Comparison of ENCODE assay signal across 8 mouse cellular contexts in the genomic region with DNA sequence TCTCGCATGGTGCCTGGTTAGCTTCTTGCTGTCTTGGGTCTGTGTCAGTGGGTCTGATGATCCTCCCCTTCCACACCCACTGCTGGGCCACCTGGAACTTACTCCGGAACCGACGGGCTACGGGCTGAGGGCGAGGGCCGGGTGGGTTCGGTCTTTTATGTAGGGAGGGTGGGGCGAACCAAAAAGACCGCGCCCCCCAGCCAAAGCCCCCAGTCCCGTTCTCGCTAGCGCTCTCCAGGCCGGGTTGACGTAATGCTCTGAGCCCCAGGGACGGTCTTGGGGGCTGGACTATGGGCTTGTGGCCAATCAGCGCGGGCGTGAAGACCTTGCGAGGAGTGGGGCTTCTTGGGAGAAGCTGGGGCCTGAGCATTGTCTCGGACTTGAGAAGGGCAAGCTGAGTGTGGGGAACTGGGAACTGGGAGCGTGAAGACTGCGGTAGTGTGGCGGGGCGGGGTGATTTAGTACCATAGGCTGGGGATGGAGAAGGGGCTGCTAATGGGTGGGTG. TPM values are rescaled to one million over a fixed set of nuclear protein-coding genes. Genes with fewer than 3 reads are reported as not detected.
DNase-seq lines count a peak whose midpoint lies in the region; ATAC-seq and TF ChIP-seq lines count a peak whose summit lies in the region.

A gene (minus strand): TSS at position 241 of the 506 bp plus-strand sequence.

- H3K79me2 ChIP-seq in CH12.LX (replicated peaks; ENCODE audit: control insufficient read depth, extremely low read depth, insufficient read depth, poor library complexity, severe bottlenecking): peaks cover 3% of the 10 kb centered on the region; the same call in 1 of the 2 replicates

- peak within 1 kb of the TSS; percentile 68 to 85 (median 83) for H3K4me3 ChIP-seq in CH12.LX (replicated peaks in 1 of 3; ENCODE audit: low read depth in 2 of 3, low read length in 2 of 3, poor library complexity in 1 of 3)
- H3K4me3 ChIP-seq in forebrain, embryonic 10.5 days: peak within 1 kb of the TSS; percentile 78
- H3K4me3 ChIP-seq in lung, embryonic 16.5 days (ENCODE audit: low read length): peak within 1 kb of the TSS; percentile 71

- intact Hi-C loops in heart, postnatal 25 days (cut with DNase I): loop anchor here (1.0 kb wide), 1 partner anchor 52 kb away; a partner anchor contains a TSS

- under 1% methylated on average over 26 of the region's 26 CpGs for WGBS in forebrain, embryonic 10.5 days
- WGBS in lung, embryonic 16.5 days: under 1% methylated on average over 26 of the region's 26 CpGs

- H3K9ac ChIP-seq in CH12.LX (ENCODE audit: insufficient read depth, low read depth): peak within 1 kb of the TSS; percentile 70
- H3K9ac ChIP-seq in lung, embryonic 16.5 days (ENCODE audit: low read length): peak within 1 kb of the TSS; percentile 71

- in situ Hi-C loops in CH12.LX (cut with MboI; ENCODE audit: low pct_ligation_motif_present, low pct_unique_long_range_greater_than_20kb, low sequenced_read_pairs): loop anchor here (5.0 kb wide), 1 partner anchor 78 kb away; no protein-coding TSS in a partner anchor

- peak; percentile 86 for DNase-seq in CH12.LX (ENCODE audit: extremely low read depth)
- DNase-seq in R1 (ENCODE audit: low read depth, low spot score): peak; percentile 99
- peak; percentile 94 for DNase-seq in forebrain, embryonic 10.5 days (ENCODE audit: extremely low spot score, low spot score)
- peak; percentile 29 for DNase-seq in heart, postnatal 25 days (ENCODE audit: low spot score)
- peak; percentile 86 for DNase-seq in layer of hippocampus, adult 9-11 months
- DNase-seq in retina, embryonic 14.5 days (ENCODE audit: low spot score): peak; percentile 96
- DNase-seq in urinary bladder, adult 18-20 months (ENCODE audit: low spot score in 2 of 2): no peak

- H3K9me3 ChIP-seq in CH12.LX (replicated peaks; ENCODE audit: low read length): no peaks in the 10 kb centered on the region
- no peaks in the 10 kb centered on the region for H3K9me3 ChIP-seq in forebrain, embryonic 10.5 days
- no peaks in the 10 kb centered on the region for H3K9me3 ChIP-seq in lung, embryonic 16.5 days (ENCODE audit: control insufficient read depth, low read length)

- no peak for TF ChIP-seq CTCF in CH12.LX (conservative IDR thresholded peaks at IDR 0.05 in 1 of 2, IDR thresholded peaks at IDR 0.05 in 1 of 2; ENCODE audit: low read depth in 2 of 2, low read length in 2 of 2)

- peaks cover 11 to 33% of the 10 kb centered on the region in 2 experiments for H3K4me1 ChIP-seq in CH12.LX (ENCODE audit: control insufficient read depth in 1 of 2, insufficient read depth in 2 of 2)
- peaks cover 87% of the 10 kb centered on the region for H3K4me1 ChIP-seq in forebrain, embryonic 10.5 days
- peaks cover 30% of the 10 kb centered on the region for H3K4me1 ChIP-seq in lung, embryonic 16.5 days (replicated peaks; ENCODE audit: control insufficient read depth, insufficient read depth, low read length)

- peak; percentile 94 for ATAC-seq in lung, embryonic 16.5 days (ENCODE audit: low read depth)

- H3K27ac ChIP-seq in CH12.LX (ENCODE audit: insufficient read depth, low read depth): peak within 1 kb of the TSS; percentile 38; the same call in 1 of the 2 replicates
- H3K27ac ChIP-seq in forebrain, embryonic 10.5 days: peak within 1 kb of the TSS; percentile 98
- H3K27ac ChIP-seq in lung, embryonic 16.5 days (ENCODE audit: low read length): peak within 1 kb of the TSS; percentile 49; the same call in 1 of the 2 replicates

- H3K36me3 ChIP-seq in CH12.LX (replicated peaks in 1 of 2; ENCODE audit: control insufficient read depth in 1 of 2, insufficient read depth in 1 of 2, low read length in 1 of 2): peaks cover 0 to 13% of the 10 kb centered on the region in 2 experiments
- peaks cover 35% of the 10 kb centered on the region for H3K36me3 ChIP-seq in forebrain, embryonic 10.5 days (replicated peaks)
- no peaks in the 10 kb centered on the region for H3K36me3 ChIP-seq in lung, embryonic 16.5 days (ENCODE audit: control insufficient read depth, insufficient read depth, low read length)

- TF ChIP-seq RAD21 in CH12.LX (IDR thresholded peaks at IDR 0.05; ENCODE audit: low read depth, low read length): no peak

- peak within 1 kb of the TSS; percentile 34 for H3K4me2 ChIP-seq in CH12.LX (ENCODE audit: insufficient read depth, low read depth, poor library complexity, severe bottlenecking)
- peak within 1 kb of the TSS; percentile 92 for H3K4me2 ChIP-seq in lung, embryonic 16.5 days (ENCODE audit: low read depth, low read length)

- dilution Hi-C loops in CH12.LX (cut with MboI; ENCODE audit: extremely low pct_ligation_motif_present, extremely low pct_unique_long_range_greater_than_20kb, low sequenced_read_pairs): no loop called here

- no peaks in the 10 kb centered on the region for H3K27me3 ChIP-seq in CH12.LX (replicated peaks)
- H3K27me3 ChIP-seq in forebrain, embryonic 10.5 days (ENCODE audit: poor library complexity, severe bottlenecking): no peaks in the 10 kb centered on the region; the same call in 1 of the 2 replicates
- H3K27me3 ChIP-seq in lung, embryonic 16.5 days (ENCODE audit: control insufficient read depth, insufficient read depth, low read depth, low read length): peaks cover 20% of the 10 kb centered on the region

- peak; percentile 82 for TF ChIP-seq POLR2A in CH12.LX (IDR thresholded peaks at IDR 0.05; ENCODE audit: low read depth, low read length)

- TF ChIP-seq EP300 in CH12.LX (IDR thresholded peaks at IDR 0.05; ENCODE audit: low read length): no peak

TF ChIP-seq in CH12.LX, 34 proteins besides CTCF, POLR2A, EP300 and RAD21:
- TF ChIP-seq USF1 (IDR thresholded peaks at IDR 0.05; ENCODE audit: low read depth, low read length): no peak
- TF ChIP-seq MAX (IDR thresholded peaks at IDR 0.05; ENCODE audit: low read length): no peak
- TF ChIP-seq TCF12 (IDR thresholded peaks at IDR 0.05; ENCODE audit: low read depth, low read length): 0 out of 2 replicates have a peak, but pooled peaks have one; percentile 39
- TF ChIP-seq ELF1 (IDR thresholded peaks at IDR 0.05; ENCODE audit: low read depth, low read length): peak; percentile 25; the same call in 1 of the 2 replicates
- 0 out of 2 replicates have a peak, but pooled peaks have one; percentile 24 for TF ChIP-seq NRF1 (IDR thresholded peaks at IDR 0.05; ENCODE audit: low read depth, low read length)
- 0 out of 2 replicates have a peak, but pooled peaks have one; percentile 15 for TF ChIP-seq KAT2A (IDR thresholded peaks at IDR 0.05; ENCODE audit: insufficient replicate concordance, low read length)
- peak; percentile 67; the same call in 1 of the 2 replicates for TF ChIP-seq ZMIZ1 (IDR thresholded peaks at IDR 0.05; ENCODE audit: low read depth, low read length)
- TF ChIP-seq SIN3A (IDR thresholded peaks at IDR 0.05; ENCODE audit: low read length): peak; percentile 41; the same call in 1 of the 2 replicates
- TF ChIP-seq JUN (IDR thresholded peaks at IDR 0.05; ENCODE audit: insufficient read depth, low read depth, low read length): 0 out of 2 replicates have a peak, but pooled peaks have one; percentile 15
- TF ChIP-seq TBP (conservative IDR thresholded peaks at IDR 0.05; ENCODE audit: low read depth, low read length): 0 out of 2 replicates have a peak, but pooled peaks have one; percentile 22
- TF ChIP-seq IRF4 (IDR thresholded peaks at IDR 0.05; ENCODE audit: low read depth, low read length): peak; percentile 60; the same call in 1 of the 2 replicates
- TF ChIP-seq MAZ (IDR thresholded peaks at IDR 0.05; ENCODE audit: low read depth, low read length): 0 out of 2 replicates have a peak, but pooled peaks have one; percentile 18
- TF ChIP-seq MXI1 (IDR thresholded peaks at IDR 0.05; ENCODE audit: low read depth, low read length): peak; percentile 73
- no peak for TF ChIP-seq BHLHE40 (IDR thresholded peaks at IDR 0.05; ENCODE audit: low read depth, low read length)
- TF ChIP-seq NELFE (IDR thresholded peaks at IDR 0.05; ENCODE audit: low read depth, low read length): peak; percentile 74
- peak; percentile 52; the same call in 1 of the 2 replicates for TF ChIP-seq UBTF (IDR thresholded peaks at IDR 0.05; ENCODE audit: low read depth, low read length)
- TF ChIP-seq POLR2AphosphoS2 (IDR thresholded peaks at IDR 0.05; ENCODE audit: low read depth, low read length): no peak; the same call in 1 of the 2 replicates
- no peak for TF ChIP-seq CHD1 (IDR thresholded peaks at IDR 0.05; ENCODE audit: low read depth, low read length)

RNA-seq across cellular contexts. Expression of the gene that starts here (rescaled TPM):
- total RNA-seq in CH12.LX (2012; rRNA removed) (22.6 and 33.6 TPM in 2 replicates), CH12.LX (2014; rRNA removed) (34.8 and 38.4 TPM in 2 replicates)
- 46.2 and 49.8 TPM in 2 replicates for polyA plus RNA-seq in CH12.LX (2012; ENCODE audit: insufficient read length, low read depth)
- polyA plus RNA-seq in forebrain, embryonic 10.5 days (2016; fragmentation: Nextera tagmentation; extraction: Ambion mirVana): 137 and 151 TPM in 2 replicates
- total RNA-seq in heart, postnatal 25 days (2021): 1 to 10 TPM; 4.1 to 5.6 TPM
- polyA plus RNA-seq in lung, embryonic 16.5 days (2015; fragmentation: Nextera tagmentation; extraction: Ambion mirVana): 18.9 and 19.4 TPM in 2 replicates

Comparison
In these comparisons a context has a peak if more than half of its experiments do, and no peak if none do; other contexts are left out.
1. DNase-seq: peak in CH12.LX (single experiment), R1 (single experiment), forebrain, embryonic 10.5 days (single experiment), heart, postnatal 25 days (single experiment), layer of hippocampus, adult 9-11 months (single experiment) and retina, embryonic 14.5 days (single experiment); none in urinary bladder, adult 18-20 months (0 of 2).
2. H3K27ac ChIP-seq: peak in every context shown above with its lines; median percentile 98 in forebrain, embryonic 10.5 days; 49 in lung, embryonic 16.5 days; 38 in CH12.LX.
3. Peak in every context shown above with its lines, with median percentiles within 50 percentile points of each other: H3K4me3 ChIP-seq.